Mouse (Mus musculus): ENCODE measurements around the gene Ywhag. TPM values are rescaled to one million over a fixed set of nuclear protein-coding genes. Genes with fewer than 3 reads are reported as not detected.

Ywhag gene
- 66.2 and 80.3 TPM in 2 replicates for polyA plus RNA-seq (2012; rRNA removed)

DNA sequence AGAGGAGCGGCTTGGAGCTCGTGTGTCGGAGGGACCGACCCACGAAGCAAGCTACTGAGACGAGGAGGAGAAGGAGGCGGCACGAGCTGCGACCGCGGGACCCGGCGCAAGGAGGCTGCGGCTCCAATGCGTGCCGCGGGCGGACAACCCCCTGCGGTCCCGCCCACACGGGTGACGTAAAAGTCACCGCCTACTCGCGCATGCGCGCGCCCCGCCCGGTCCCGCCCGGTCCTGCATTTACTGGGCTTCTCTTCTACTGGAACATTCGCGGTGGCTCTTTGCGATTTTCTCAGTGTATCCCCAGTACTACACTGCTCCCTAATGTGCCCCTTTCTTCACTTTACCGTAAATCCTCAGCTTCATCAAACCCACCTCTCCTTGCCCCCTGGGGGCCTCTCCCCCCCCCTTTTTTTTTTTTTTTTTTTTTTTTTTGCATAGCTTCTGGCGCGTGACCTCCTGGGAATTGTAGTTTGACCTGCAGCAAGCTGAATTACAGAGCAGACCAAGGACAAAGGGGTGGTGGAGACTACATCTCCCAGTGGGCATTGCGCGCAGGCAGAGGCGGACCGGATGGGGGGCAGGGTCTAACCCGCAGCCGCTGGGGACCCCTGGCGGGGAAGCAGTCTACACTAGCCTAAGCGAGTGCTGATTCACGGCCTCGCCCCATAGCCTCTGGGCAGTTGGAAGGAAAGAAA is at the start of gene Ywhag:
TSS of gene Ywhag (minus strand) at position 136 of the 695 bp plus-strand sequence.
- peaks cover 6% of the 10 kb centered on the region for H3K4me1 ChIP-seq (ENCODE audit: control insufficient read depth, insufficient read depth, low read length)
- peak; percentile 97 for TF ChIP-seq POLR2A (IDR thresholded peaks at IDR 0.05; ENCODE audit: borderline replicate concordance, extremely low read depth, low read depth, low read length)
- TF ChIP-seq CTCF (IDR thresholded peaks at IDR 0.05; ENCODE audit: insufficient read depth, low read length) = peak; percentile 54
- H3K4me3 ChIP-seq (replicated peaks; ENCODE audit: extremely low read depth, low read depth, low read length) = peak within 1 kb of the TSS; percentile 98
- DNase-seq = peak; percentile 99
- under 1% methylated on average over 48 of the region's 48 CpGs for WGBS

DNA sequence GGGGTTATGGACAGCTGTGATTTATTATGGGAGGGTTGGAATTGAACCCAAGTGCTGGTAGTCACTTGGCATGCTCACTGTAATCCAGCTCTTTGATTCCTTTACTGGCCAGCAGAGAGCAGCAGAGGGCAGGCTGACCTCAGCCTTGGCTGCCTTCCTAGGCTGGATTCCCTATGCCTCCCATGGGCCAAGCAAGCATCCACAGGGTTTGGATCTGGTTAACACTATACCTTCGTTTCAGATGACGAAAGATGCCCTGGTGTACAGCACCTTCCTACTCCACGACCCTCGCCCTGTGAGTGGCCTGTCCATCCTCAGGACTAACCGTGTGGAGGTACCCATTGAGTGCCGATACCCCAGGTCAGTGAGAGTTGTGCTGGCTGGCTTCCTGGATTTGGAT is 48.0 kb upstream of the Ywhag start:
- H3K4me1 ChIP-seq (ENCODE audit: control insufficient read depth, insufficient read depth, low read length) = no peaks in the 10 kb centered on the region
- 24% methylated on average over 6 of the region's 6 CpGs for WGBS
- TF ChIP-seq POLR2A (IDR thresholded peaks at IDR 0.05; ENCODE audit: borderline replicate concordance, extremely low read depth, low read depth, low read length) (no peak), CTCF (IDR thresholded peaks at IDR 0.05; ENCODE audit: insufficient read depth, low read length) (peak; percentile 97)
- peak; percentile 59 for DNase-seq
- no peak overlapping the region for H3K4me3 ChIP-seq (replicated peaks; ENCODE audit: extremely low read depth, low read depth, low read length)

DNA sequence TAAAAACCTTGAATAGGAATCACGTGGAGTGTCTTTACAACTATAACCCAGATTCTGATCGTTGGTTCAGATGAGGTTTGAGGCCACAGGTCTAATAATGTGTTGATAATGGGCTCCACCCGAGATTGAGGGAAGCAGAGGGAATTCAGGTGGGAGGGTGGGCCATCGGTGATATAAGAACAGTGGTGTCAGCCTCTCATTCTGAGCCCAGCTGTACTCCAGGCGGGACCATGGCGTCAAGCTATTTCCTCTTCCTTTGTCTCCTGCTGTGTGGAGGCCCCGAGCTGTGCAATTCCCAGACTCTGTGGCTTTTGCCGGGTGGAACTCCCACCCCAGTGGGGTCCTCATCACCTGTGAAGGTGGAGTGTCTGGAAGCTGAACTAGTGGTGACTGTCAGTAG is 45.5 kb upstream of the Ywhag start, which contains the start of gene Zp3:
TSS of gene Zp3 (plus strand) at position 196 of the 400 bp plus-strand sequence.
- 64% methylated on average over 8 of the region's 8 CpGs for WGBS

DNA sequence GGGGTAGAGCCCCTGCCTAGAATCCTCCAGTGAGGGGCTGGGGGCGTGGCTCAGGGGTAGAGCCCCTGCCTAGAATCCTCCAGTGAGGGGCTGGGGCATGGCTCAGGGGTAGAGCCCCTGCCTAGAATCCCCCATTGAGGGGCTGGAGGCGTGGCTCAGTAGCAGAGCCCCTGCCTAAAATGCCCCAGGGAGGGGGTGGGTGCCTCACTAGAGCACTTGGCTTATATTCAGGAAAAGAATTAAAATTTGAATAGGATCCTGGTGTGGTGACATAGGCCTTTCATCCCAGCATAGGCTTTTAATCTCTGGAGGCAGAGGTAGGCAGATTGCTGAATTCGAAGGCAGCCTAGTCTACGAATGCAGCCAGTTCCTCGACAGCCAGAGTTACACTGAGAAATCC is 45.0 kb upstream of the Ywhag start:
- Histone ChIP-seq H3K4me3 (replicated peaks; ENCODE audit: extremely low read depth, low read depth, low read length) (no peak overlapping the region), H3K4me1 (ENCODE audit: control insufficient read depth, insufficient read depth, low read length) (no peaks in the 10 kb centered on the region)
- DNase-seq = no peak
- TF ChIP-seq POLR2A (IDR thresholded peaks at IDR 0.05; ENCODE audit: borderline replicate concordance, extremely low read depth, low read depth, low read length) (no peak), CTCF (IDR thresholded peaks at IDR 0.05; ENCODE audit: insufficient read depth, low read length) (no peak)
- WGBS = 79% methylated on average over 5 of the region's 5 CpGs

More for the DNA sequence above, 45.5 kb upstream of the Ywhag start, which contains the start of gene Zp3:
- no peak for DNase-seq
- no peaks in the 10 kb centered on the region for H3K4me1 ChIP-seq (ENCODE audit: control insufficient read depth, insufficient read depth, low read length)
- TF ChIP-seq CTCF (IDR thresholded peaks at IDR 0.05; ENCODE audit: insufficient read depth, low read length) (no peak), POLR2A (IDR thresholded peaks at IDR 0.05; ENCODE audit: borderline replicate concordance, extremely low read depth, low read depth, low read length) (no peak)
- H3K4me3 ChIP-seq (replicated peaks; ENCODE audit: extremely low read depth, low read depth, low read length) = no peak within 1 kb of the TSS

DNA sequence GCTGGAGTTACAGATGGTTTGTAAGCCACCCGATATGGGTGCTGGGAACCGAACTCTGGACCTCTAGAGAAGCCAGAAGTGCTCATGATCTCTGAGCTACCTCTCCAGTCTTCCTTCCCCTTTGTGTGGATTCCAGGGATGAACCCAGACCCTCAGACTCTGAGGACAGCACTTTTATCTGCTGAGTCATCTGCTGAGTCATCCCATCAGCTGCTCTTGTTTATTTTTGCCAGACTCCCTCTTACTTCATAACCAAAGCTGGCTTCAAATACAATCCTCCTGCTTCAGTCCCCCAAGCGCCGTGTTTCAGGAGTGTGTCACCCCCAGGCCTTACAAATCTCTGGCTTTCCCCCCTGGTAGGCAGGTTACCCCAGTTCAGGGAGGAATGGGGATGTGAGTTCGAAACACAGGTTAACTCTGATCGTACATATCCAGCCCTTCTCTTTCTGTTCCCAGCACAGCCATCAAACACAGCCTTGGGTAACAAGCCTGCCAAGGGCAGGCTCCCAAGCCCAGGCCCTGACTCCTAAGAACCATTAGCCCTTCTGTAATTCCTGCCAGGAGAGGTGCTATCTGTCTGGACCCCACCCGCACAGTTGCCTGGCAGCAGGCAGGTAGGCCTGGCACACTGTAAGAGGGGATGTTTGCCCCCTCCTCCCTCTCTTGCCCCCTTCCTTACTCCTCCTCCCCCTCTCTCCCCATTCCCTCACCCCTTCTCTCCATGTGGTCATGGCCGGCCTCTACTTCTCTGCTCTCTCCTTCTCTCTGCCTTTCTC is 41.7 kb upstream of the Ywhag start:
- no peak for DNase-seq
- Histone ChIP-seq H3K4me1 (ENCODE audit: control insufficient read depth, insufficient read depth, low read length) (no peaks in the 10 kb centered on the region), H3K4me3 (replicated peaks; ENCODE audit: extremely low read depth, low read depth, low read length) (no peak overlapping the region)
- TF ChIP-seq CTCF (IDR thresholded peaks at IDR 0.05; ENCODE audit: insufficient read depth, low read length) (no peak), POLR2A (IDR thresholded peaks at IDR 0.05; ENCODE audit: borderline replicate concordance, extremely low read depth, low read depth, low read length) (no peak)
- 90% methylated on average over 8 of the region's 8 CpGs for WGBS

DNA sequence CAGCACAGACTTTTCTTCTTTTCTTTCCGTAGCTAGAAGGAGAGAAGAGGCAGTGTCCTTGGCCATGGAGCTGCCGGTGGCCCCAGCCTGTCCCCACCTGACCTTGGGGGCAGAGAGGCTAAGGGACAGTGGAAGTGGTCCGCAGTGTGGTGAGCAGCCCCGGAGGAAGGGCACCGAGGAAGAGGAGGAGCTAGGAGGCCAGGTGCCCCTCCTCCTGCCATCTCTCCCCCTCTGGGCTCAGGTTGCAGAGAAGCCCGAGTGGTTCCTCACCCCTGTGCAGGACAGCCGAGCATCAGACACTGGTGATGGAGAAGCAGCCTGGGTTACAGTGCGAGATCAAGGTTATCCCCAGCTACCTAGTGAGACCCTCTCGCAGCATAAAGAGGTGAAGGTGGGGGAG is 39.9 kb upstream of the Ywhag start, which contains the start of gene Ssc4d:
TSS of gene Ssc4d (minus strand) at position 167 of the 400 bp plus-strand sequence.
- 25% methylated on average over 9 of the region's 9 CpGs for WGBS
- H3K4me3 ChIP-seq (replicated peaks; ENCODE audit: extremely low read depth, low read depth, low read length) = no peak within 1 kb of the TSS
- TF ChIP-seq POLR2A (IDR thresholded peaks at IDR 0.05; ENCODE audit: borderline replicate concordance, extremely low read depth, low read depth, low read length) (no peak), CTCF (IDR thresholded peaks at IDR 0.05; ENCODE audit: insufficient read depth, low read length) (no peak)
- H3K4me1 ChIP-seq (ENCODE audit: control insufficient read depth, insufficient read depth, low read length) = no peaks in the 10 kb centered on the region
- no peak for DNase-seq

DNA sequence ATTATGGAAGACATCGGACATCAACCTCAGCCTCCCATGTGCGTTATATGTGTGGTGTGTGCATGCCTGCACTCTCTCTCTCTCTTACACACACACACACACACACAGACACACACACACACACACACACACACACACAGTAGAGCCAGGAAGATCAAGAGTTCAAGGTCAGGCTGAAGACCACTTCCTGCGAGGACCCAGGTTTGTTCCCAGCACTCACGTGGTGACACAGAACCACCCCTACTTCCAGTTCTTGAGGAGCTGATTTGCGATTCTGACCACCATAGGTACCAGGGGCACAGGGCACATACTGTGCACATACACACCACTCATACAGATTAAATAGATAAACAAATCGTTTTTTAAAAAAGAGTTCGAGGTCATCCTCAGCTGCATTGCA is 37.5 kb upstream of the Ywhag start:
- no peak overlapping the region for H3K4me3 ChIP-seq (replicated peaks; ENCODE audit: extremely low read depth, low read depth, low read length)
- WGBS = 77% methylated on average over 7 of the region's 7 CpGs
- TF ChIP-seq CTCF (IDR thresholded peaks at IDR 0.05; ENCODE audit: insufficient read depth, low read length) = no peak
- TF ChIP-seq POLR2A (IDR thresholded peaks at IDR 0.05; ENCODE audit: borderline replicate concordance, extremely low read depth, low read depth, low read length) = no peak
- no peaks in the 10 kb centered on the region for H3K4me1 ChIP-seq (ENCODE audit: control insufficient read depth, insufficient read depth, low read length)
- DNase-seq = no peak

DNA sequence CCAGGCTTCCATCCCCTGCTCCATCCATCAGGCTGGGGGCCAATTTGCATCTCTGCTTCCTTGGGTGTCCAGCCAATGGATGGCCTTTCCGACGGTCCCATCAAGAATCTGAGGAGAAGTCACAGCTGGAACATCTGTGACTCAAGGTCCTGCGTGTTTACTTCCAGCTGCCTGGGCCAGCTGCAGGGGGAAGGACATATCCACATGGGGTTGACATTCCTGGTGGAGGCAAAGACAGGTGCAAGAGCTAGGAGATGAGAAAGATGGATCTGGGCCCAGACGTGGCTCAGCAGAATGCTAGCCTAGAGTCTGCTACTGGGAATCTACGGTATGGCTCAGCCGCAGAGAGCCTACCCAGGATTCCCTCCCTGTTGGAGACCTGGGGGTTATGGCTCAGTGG is 35.8 kb upstream of the Ywhag start:
- TF ChIP-seq POLR2A (IDR thresholded peaks at IDR 0.05; ENCODE audit: borderline replicate concordance, extremely low read depth, low read depth, low read length) (no peak), CTCF (IDR thresholded peaks at IDR 0.05; ENCODE audit: insufficient read depth, low read length) (no peak)
- no peaks in the 10 kb centered on the region for H3K4me1 ChIP-seq (ENCODE audit: control insufficient read depth, insufficient read depth, low read length)
- WGBS = 70% methylated on average over 6 of the region's 6 CpGs
- no peak for DNase-seq
- no peak overlapping the region for H3K4me3 ChIP-seq (replicated peaks; ENCODE audit: extremely low read depth, low read depth, low read length)

DNA sequence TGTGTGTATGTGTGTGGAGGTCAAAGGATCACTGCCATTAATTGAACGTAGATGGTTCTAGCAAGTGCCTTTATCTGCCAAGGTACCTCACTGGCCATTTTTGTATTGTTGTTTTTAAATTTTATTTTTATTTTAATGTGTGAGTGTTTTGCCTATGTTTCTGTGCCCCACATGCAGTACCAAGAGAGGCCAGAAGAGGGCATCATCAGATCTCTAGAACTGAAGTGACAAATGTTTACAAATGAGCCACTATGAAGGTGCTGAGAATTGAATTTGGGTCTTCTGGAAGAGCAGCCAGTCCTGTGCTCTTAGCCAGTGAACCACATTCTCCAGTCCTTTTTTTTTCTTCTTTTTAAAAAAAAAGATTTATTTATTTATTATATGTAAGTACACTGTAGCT is 34.4 kb upstream of the Ywhag start:
- Histone ChIP-seq H3K4me3 (replicated peaks; ENCODE audit: extremely low read depth, low read depth, low read length) (no peak overlapping the region), H3K4me1 (ENCODE audit: control insufficient read depth, insufficient read depth, low read length) (no peaks in the 10 kb centered on the region)
- peak; percentile 50 for DNase-seq
- no peak for TF ChIP-seq POLR2A (IDR thresholded peaks at IDR 0.05; ENCODE audit: borderline replicate concordance, extremely low read depth, low read depth, low read length)
- TF ChIP-seq CTCF (IDR thresholded peaks at IDR 0.05; ENCODE audit: insufficient read depth, low read length) = 0 out of 2 replicates have a peak, but pooled peaks have one; percentile 5
- 53% methylated on average over 1 of the region's 1 CpGs for WGBS
